Mouse (Mus musculus) small intestine, adult 2 months (tissue): Measurements from ENCODE around the gene Gm29776. TPM values are rescaled to one million over a fixed set of nuclear protein-coding genes. Genes with fewer than 3 reads are reported as not detected.

ENCODE experiments used
- H3K27ac ChIP-seq: fragments of 200-500 bp; 2 replicates; pipeline ENCODE4 v1.5.1; 2012; ENCODE audit warnings: low read depth, low read length, control low read depth, inconsistent platforms; ENCODE audit not compliant: insufficient read depth
- H3K27me3 ChIP-seq: fragments of 200-500 bp; 2 replicates; pipeline ENCODE4 v1.6.1; 2012; ENCODE audit warnings: mild to moderate bottlenecking, moderate library complexity, low read length, inconsistent platforms; ENCODE audit not compliant: control insufficient read depth, insufficient read depth
- H3K36me3 ChIP-seq: fragments of 200-500 bp; 2 replicates; pipeline ENCODE4 v1.6.1; 2012; ENCODE audit warnings: mild to moderate bottlenecking, low read length, control low read depth, inconsistent platforms; ENCODE audit not compliant: control insufficient read depth, insufficient read depth
- H3K4me1 ChIP-seq: fragments of 200-500 bp; 2 replicates; pipeline ENCODE4 v1.6.1; 2012; ENCODE audit warnings: low read length, inconsistent platforms, mixed read lengths; ENCODE audit not compliant: control insufficient read depth, insufficient read depth, insufficient read length
- H3K4me3 ChIP-seq: fragments of 200-500 bp; 2 replicates; pipeline ENCODE4 v1.5.1; 2012; ENCODE audit warnings: low read depth, mild to moderate bottlenecking, control low read depth, inconsistent platforms, low read length, moderate library complexity
- CTCF ChIP-seq: fragments of 200-500 bp; IDR thresholded peaks from 2 replicates; pipeline ENCODE4 v1.5.1; 2012; ENCODE audit warnings: low read depth, mild to moderate bottlenecking, control low read depth, inconsistent platforms, low read length, moderate library complexity, mixed read lengths; ENCODE audit not compliant: insufficient replicate concordance, insufficient read length; ENCODE audit errors: extremely low read depth
- POLR2A ChIP-seq: fragments of 200-500 bp; IDR thresholded peaks from 2 replicates; pipeline ENCODE4 v1.6.1; 2012; ENCODE audit warnings: low read depth, mild to moderate bottlenecking, control low read depth, inconsistent platforms, low read length, moderate library complexity
- WGBS: fragments of 180-500 bp; shearing (Covaris S2); methylation state at CpG from one replicate; pipeline ENCODE4 v1.1.7; 2018; 5-methylcytosine and 5-hydroxymethylcytosine counted together
- polyA plus RNA-seq: library from polyadenylated mRNA; depleted of rRNA; stranded (reverse); fragments of >200 nt; gene quantifications from 2 replicates; pipeline ENCODE4 v1.2.3, GENCODE M21; 2012

Gene Gm29776
- polyA plus RNA-seq, 1 experiment, result not detected

GRCm38 (mm10) chr14:54686522-54687143 is 12.0 kb downstream of the Gm29776 start, which contains the start of gene Acin1:
Acin1 (minus strand) TSS chr14:54686931.
- peaks cover 28% of the 10 kb centered on the region for H3K36me3 ChIP-seq
- peak within 1 kb of the TSS; percentile 99 for H3K27ac ChIP-seq
- peak; percentile 81; the same call in 1 of the 2 replicates for TF ChIP-seq POLR2A
- no peak for TF ChIP-seq CTCF
- H3K4me1 ChIP-seq, result peaks cover 2% of the 10 kb centered on the region; the same call in 1 of the 2 replicates
- under 1% methylated on average over 44 of the region's 44 CpGs for WGBS
- no peaks in the 10 kb centered on the region for H3K27me3 ChIP-seq
- peak within 1 kb of the TSS; percentile 95 for H3K4me3 ChIP-seq

DNA sequence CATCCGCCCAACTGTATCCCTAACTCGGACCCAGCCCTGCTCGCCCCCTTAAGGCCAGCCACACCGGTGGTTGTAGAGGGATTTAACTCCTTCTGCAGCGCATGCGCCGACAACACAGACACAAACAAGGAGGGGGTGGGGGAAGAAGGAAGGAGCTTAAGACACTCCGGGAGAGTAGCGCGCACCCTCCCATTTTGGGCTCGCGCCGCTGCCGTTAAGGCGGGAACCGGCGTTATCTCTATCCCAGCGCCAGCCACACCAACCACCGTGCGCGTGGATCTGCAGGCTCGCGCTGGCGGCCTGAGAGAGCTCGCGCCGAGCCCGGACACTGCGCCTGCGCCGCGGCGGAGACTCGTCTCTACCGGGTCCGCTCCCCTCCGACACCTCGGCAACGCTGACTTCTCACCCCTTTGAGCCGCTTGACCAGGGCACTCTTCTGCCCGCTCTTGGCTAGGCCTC is 12.5 kb downstream of the Gm29776 start, which contains the start of gene 1700123O20Rik:
TSS of gene 1700123O20Rik (plus strand) at position 154 of the 459 bp plus-strand sequence.
- no peaks in the 10 kb centered on the region for H3K27me3 ChIP-seq
- under 1% methylated on average over 41 of the region's 41 CpGs for WGBS
- H3K27ac ChIP-seq, result peak within 1 kb of the TSS; percentile 99
- peaks cover 2% of the 10 kb centered on the region; the same call in 1 of the 2 replicates for H3K4me1 ChIP-seq
- no peak; the same call in 1 of the 2 replicates for TF ChIP-seq POLR2A
- no peak for TF ChIP-seq CTCF
- H3K36me3 ChIP-seq, result peaks cover 28% of the 10 kb centered on the region
- H3K4me3 ChIP-seq, result peak within 1 kb of the TSS; percentile 95

GRCm38 (mm10) chr14:54685471-54685870 is 13.2 kb downstream of the Gm29776 start:
- Histone ChIP-seq H3K27me3 (no peaks in the 10 kb centered on the region), H3K36me3 (peaks cover 28% of the 10 kb centered on the region), H3K4me3 (peak overlapping the region; percentile 95; the same call in 1 of the 2 replicates), H3K4me1 (peaks cover 2% of the 10 kb centered on the region; the same call in 1 of the 2 replicates), H3K27ac (peak overlapping the region; percentile 99; the same call in 1 of the 2 replicates)
- WGBS, result 1% methylated on average over 8 of the region's 8 CpGs
- no peak for TF ChIP-seq POLR2A
- no peak for TF ChIP-seq CTCF

GRCm38 (mm10) chr14:54682396-54682795 is 16.2 kb downstream of the Gm29776 start:
- Histone ChIP-seq H3K4me3 (no peak overlapping the region), H3K36me3 (peaks cover 39% of the 10 kb centered on the region), H3K27me3 (no peaks in the 10 kb centered on the region), H3K27ac (no peak overlapping the region), H3K4me1 (no peaks in the 10 kb centered on the region)
- TF ChIP-seq CTCF (no peak), POLR2A (no peak)
- WGBS, result 82% methylated on average over 3 of the region's 3 CpGs

GRCm38 (mm10) chr14:54678657-54679304 is 19.9 kb downstream of the Gm29776 start:
- Histone ChIP-seq H3K27ac (no peak overlapping the region), H3K4me1 (no peaks in the 10 kb centered on the region), H3K27me3 (no peaks in the 10 kb centered on the region), H3K36me3 (peaks cover 60% of the 10 kb centered on the region), H3K4me3 (no peak overlapping the region)
- no peak for TF ChIP-seq CTCF
- TF ChIP-seq POLR2A, result no peak
- 84% methylated on average over 16 of the region's 16 CpGs for WGBS

GRCm38 (mm10) chr14:54676290-54676689 is 22.3 kb downstream of the Gm29776 start:
- Histone ChIP-seq H3K4me1 (no peaks in the 10 kb centered on the region), H3K36me3 (peaks cover 57% of the 10 kb centered on the region), H3K27ac (no peak overlapping the region), H3K4me3 (no peak overlapping the region), H3K27me3 (no peaks in the 10 kb centered on the region)
- WGBS, result 85% methylated on average over 5 of the region's 5 CpGs
- TF ChIP-seq CTCF (no peak), POLR2A (no peak)

DNA sequence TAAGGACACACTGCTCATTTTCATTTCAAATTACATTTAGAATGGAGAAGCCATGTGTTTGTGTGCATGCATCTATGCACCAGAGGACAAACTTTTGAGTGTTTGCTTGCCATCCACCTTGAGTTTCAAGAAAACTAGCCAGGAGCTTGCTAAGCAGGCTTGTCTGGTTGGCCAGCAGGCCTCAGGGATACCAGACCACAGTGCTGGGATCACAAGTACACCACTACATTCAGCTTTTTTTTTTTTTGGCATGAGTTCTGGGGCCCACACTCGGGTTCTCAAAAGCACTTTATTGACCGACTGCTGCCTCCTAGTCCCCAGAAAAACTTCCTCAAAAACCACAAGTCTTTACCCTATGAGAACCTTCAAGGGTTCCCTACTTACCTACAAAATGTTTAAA is 24.3 kb downstream of the Gm29776 start:
- Histone ChIP-seq H3K36me3 (peaks cover 50% of the 10 kb centered on the region), H3K27ac (no peak overlapping the region), H3K27me3 (no peaks in the 10 kb centered on the region), H3K4me1 (no peaks in the 10 kb centered on the region), H3K4me3 (no peak overlapping the region)
- TF ChIP-seq CTCF (no peak), POLR2A (no peak)
- 36% methylated on average over 2 of the region's 2 CpGs for WGBS
